Mouse (Mus musculus): ENCODE data around the gene Dpm3. TPM values are rescaled to one million over a fixed set of nuclear protein-coding genes. Genes with fewer than 3 reads are reported as not detected.

Gene Dpm3
- polyA plus RNA-seq, 1 experiment from 2014 or later, result 177 TPM

MicroRNA genes within 50 kb of the gene (microRNA counts, 519-probe panel; counts per million panel counts)
- 19.3 counts per million for microRNA mmu-miR-92b

Small RNA genes lying within 50 kb of the gene (microRNA-seq; reads per million reads assigned to microRNA genes)
- gene Mir92b (ENCODE audit: borderline number of aligned reads), result 381 reads per million, percentile 66 among the genes with 10 or more reads in this experiment

Other genes starting within 250 kb of the Dpm3 start
- gene Rusc1, start 166.0 kb upstream of the Dpm3 start, polyA plus RNA-seq (2014; fragmentation: Nextera tagmentation; extraction: Ambion mirVana), result 23.5 and 26.5 TPM in 2 replicates
- gene Gm43738, start 158.3 kb upstream of the Dpm3 start, polyA plus RNA-seq (2014; fragmentation: Nextera tagmentation; extraction: Ambion mirVana), result not detected in 2 replicates
- 183 and 205 TPM in 2 replicates for gene Fdps, start 157.4 kb upstream of the Dpm3 start, polyA plus RNA-seq (2014; fragmentation: Nextera tagmentation; extraction: Ambion mirVana)
- 0.30 TPM in 1 of 2 replicates, not detected in the other for gene Pklr, start 123.2 kb upstream of the Dpm3 start, polyA plus RNA-seq (2014; fragmentation: Nextera tagmentation; extraction: Ambion mirVana)
- gene Hcn3, start 99.2 kb upstream of the Dpm3 start, polyA plus RNA-seq (2014; fragmentation: Nextera tagmentation; extraction: Ambion mirVana), result 1.4 and 2.8 TPM in 2 replicates
- 22.4 and 23.9 TPM in 2 replicates for gene Clk2, start 94.6 kb upstream of the Dpm3 start, polyA plus RNA-seq (2014; fragmentation: Nextera tagmentation; extraction: Ambion mirVana)
- 93.4 and 96.9 TPM in 2 replicates for gene Scamp3, start 81.9 kb upstream of the Dpm3 start, polyA plus RNA-seq (2014; fragmentation: Nextera tagmentation; extraction: Ambion mirVana)
- gene Fam189b, start 76.2 kb upstream of the Dpm3 start, polyA plus RNA-seq (2014; fragmentation: Nextera tagmentation; extraction: Ambion mirVana), result 27.9 and 33.9 TPM in 2 replicates
- 47.8 and 54.5 TPM in 2 replicates for gene Gba, start 56.4 kb upstream of the Dpm3 start, polyA plus RNA-seq (2014; fragmentation: Nextera tagmentation; extraction: Ambion mirVana)
- 51.5 and 52.0 TPM in 2 replicates for gene Thbs3, start 44.2 kb upstream of the Dpm3 start, polyA plus RNA-seq (2014; fragmentation: Nextera tagmentation; extraction: Ambion mirVana)
- 151 and 163 TPM in 2 replicates for gene Mtx1, start 32.3 kb upstream of the Dpm3 start, polyA plus RNA-seq (2014; fragmentation: Nextera tagmentation; extraction: Ambion mirVana)
- gene Muc1, start 30.3 kb upstream of the Dpm3 start, polyA plus RNA-seq (2014; fragmentation: Nextera tagmentation; extraction: Ambion mirVana), result 2.0 and 4.1 TPM in 2 replicates
- 324 and 349 TPM in 2 replicates for gene Krtcap2, start 13.4 kb upstream of the Dpm3 start, polyA plus RNA-seq (2014; fragmentation: Nextera tagmentation; extraction: Ambion mirVana)
- 3.7 and 4.7 TPM in 2 replicates for gene Trim46, start 13.0 kb upstream of the Dpm3 start, polyA plus RNA-seq (2014; fragmentation: Nextera tagmentation; extraction: Ambion mirVana)
- 70.5 and 80.2 TPM in 2 replicates for gene Slc50a1, start 11.2 kb downstream of the Dpm3 start, polyA plus RNA-seq (2014; fragmentation: Nextera tagmentation; extraction: Ambion mirVana)
- 33.8 and 35.8 TPM in 2 replicates for gene Efna1, start 21.8 kb downstream of the Dpm3 start, polyA plus RNA-seq (2014; fragmentation: Nextera tagmentation; extraction: Ambion mirVana)
- 18.7 and 21.2 TPM in 2 replicates for gene Efna3, start 63.6 kb downstream of the Dpm3 start, polyA plus RNA-seq (2014; fragmentation: Nextera tagmentation; extraction: Ambion mirVana)
- gene Efna4, start 78.7 kb downstream of the Dpm3 start, polyA plus RNA-seq (2014; fragmentation: Nextera tagmentation; extraction: Ambion mirVana), result 17.5 and 20.7 TPM in 2 replicates
- gene Adam15, start 90.6 kb downstream of the Dpm3 start, polyA plus RNA-seq (2014; fragmentation: Nextera tagmentation; extraction: Ambion mirVana), result 44.4 and 51.7 TPM in 2 replicates
- not detected in 2 replicates for gene Dcst2, start 102.6 kb downstream of the Dpm3 start, polyA plus RNA-seq (2014; fragmentation: Nextera tagmentation; extraction: Ambion mirVana)
- 0.26 and 0.33 TPM in 2 replicates for gene Dcst1, start 105.9 kb downstream of the Dpm3 start, polyA plus RNA-seq (2014; fragmentation: Nextera tagmentation; extraction: Ambion mirVana)
- 2.3 and 3.6 TPM in 2 replicates for gene Zbtb7b, start 135.4 kb downstream of the Dpm3 start, polyA plus RNA-seq (2014; fragmentation: Nextera tagmentation; extraction: Ambion mirVana)
- gene Lenep, start 143.4 kb downstream of the Dpm3 start, polyA plus RNA-seq (2014; fragmentation: Nextera tagmentation; extraction: Ambion mirVana), result not detected in 2 replicates
- gene Flad1, start 152.5 kb downstream of the Dpm3 start, polyA plus RNA-seq (2014; fragmentation: Nextera tagmentation; extraction: Ambion mirVana), result 24.2 and 24.8 TPM in 2 replicates
- 380 and 425 TPM in 2 replicates for gene Cks1b, start 159.0 kb downstream of the Dpm3 start, polyA plus RNA-seq (2014; fragmentation: Nextera tagmentation; extraction: Ambion mirVana)
- 74.0 and 75.2 TPM in 2 replicates for gene Shc1, start 159.1 kb downstream of the Dpm3 start, polyA plus RNA-seq (2014; fragmentation: Nextera tagmentation; extraction: Ambion mirVana)
- 49.2 and 51.6 TPM in 2 replicates for gene Pygo2, start 170.9 kb downstream of the Dpm3 start, polyA plus RNA-seq (2014; fragmentation: Nextera tagmentation; extraction: Ambion mirVana)
- gene Pbxip1, start 177.3 kb downstream of the Dpm3 start, polyA plus RNA-seq (2014; fragmentation: Nextera tagmentation; extraction: Ambion mirVana), result 24.1 and 25.9 TPM in 2 replicates
- 45.7 and 48.6 TPM in 2 replicates for gene Pmvk, start 195.2 kb downstream of the Dpm3 start, polyA plus RNA-seq (2014; fragmentation: Nextera tagmentation; extraction: Ambion mirVana)

All from embryonic facial prominence, embryonic 14.5 days (tissue).